In genomic region chr11:6526526-6527255, GRCm38 (mm10) we compare ENCODE assay signal across 8 mouse cellular contexts. TPM values are rescaled to one million over a fixed set of nuclear protein-coding genes. Genes with fewer than 3 reads are reported as not detected.
DNase-seq lines count a peak whose midpoint lies in the region; ATAC-seq lines count a peak whose summit lies in the region.
"Not testable (repeated sequence)": the region's sequence is repeated elsewhere in the genome, so short reads cannot be mapped to it uniquely, and the experiment has no call there.

No protein-coding gene starts in this region.

- H3K27me3 ChIP-seq in forebrain, embryonic 11.5 days (ENCODE audit: control insufficient read depth, insufficient read depth, low read length); heart, embryonic 14.5 days (ENCODE audit: control insufficient read depth, insufficient read depth, low read length); intestine, embryonic 15.5 days (replicated peaks); limb, embryonic 15.5 days; megakaryocyte, embryonic 14.5 days (replicated peaks); neural tube, embryonic 15.5 days (replicated peaks): not testable (repeated sequence)

- H3K27ac ChIP-seq in forebrain, embryonic 11.5 days (ENCODE audit: low read depth, low read length); limb, embryonic 15.5 days; neural tube, embryonic 15.5 days (replicated peaks): not testable (repeated sequence)
- H3K27ac ChIP-seq in heart, embryonic 14.5 days (replicated peaks in 1 of 2; ENCODE audit: control insufficient read depth in 1 of 2, insufficient read depth in 1 of 2, low read depth in 2 of 2, low read length in 2 of 2): peak overlapping the region in 1 of 2 experiments; percentile 93; a peak in 1 of 4 replicates
- peak overlapping the region; percentile 18; the same call in 1 of the 2 replicates for H3K27ac ChIP-seq in intestine, embryonic 15.5 days

- peak; percentile 47 for DNase-seq in CD4-positive helper T cell, adult 2 months (ENCODE audit: low read depth, low spot score)
- peak; percentile 59 for DNase-seq in ZHBTc4 (ENCODE audit: low read depth, low spot score)
- DNase-seq in forebrain, embryonic 11.5 days (ENCODE audit: low spot score): not testable (repeated sequence)

- not testable (repeated sequence) for ATAC-seq in forebrain, embryonic 11.5 days (replicated peaks; ENCODE audit: low FRiP score); heart, embryonic 14.5 days (ENCODE audit: insufficient number of reproducible peaks, insufficient read depth, low FRiP score, low read depth); intestine, embryonic 15.5 days; limb, embryonic 15.5 days (ENCODE audit: insufficient number of reproducible peaks, low FRiP score, low TSS enrichment, low read depth); neural tube, embryonic 15.5 days (ENCODE audit: low FRiP score)

- peaks cover 11% of the 10 kb centered on the region for H3K36me3 ChIP-seq in forebrain, embryonic 11.5 days (ENCODE audit: control insufficient read depth, insufficient read depth, low read length)
- peaks cover 35% of the 10 kb centered on the region for H3K36me3 ChIP-seq in heart, embryonic 14.5 days (ENCODE audit: control insufficient read depth, insufficient read depth, low read length)
- peaks cover 25% of the 10 kb centered on the region for H3K36me3 ChIP-seq in intestine, embryonic 15.5 days
- H3K36me3 ChIP-seq in limb, embryonic 15.5 days: peaks cover 29% of the 10 kb centered on the region
- H3K36me3 ChIP-seq in megakaryocyte, embryonic 14.5 days (replicated peaks; ENCODE audit: low read length): peaks cover 40% of the 10 kb centered on the region
- peaks cover 27% of the 10 kb centered on the region for H3K36me3 ChIP-seq in neural tube, embryonic 15.5 days

- H3K4me3 ChIP-seq in forebrain, embryonic 11.5 days (ENCODE audit: low read depth, low read length): peak overlapping the region; percentile 70
- peak overlapping the region; percentile 59 to 66 for H3K4me3 ChIP-seq in heart, embryonic 14.5 days (ENCODE audit: control insufficient read depth in 1 of 2, insufficient read depth in 1 of 2, low read depth in 1 of 2, low read length in 2 of 2)
- peak overlapping the region; percentile 60 for H3K4me3 ChIP-seq in intestine, embryonic 15.5 days (replicated peaks)
- peak overlapping the region; percentile 63 for H3K4me3 ChIP-seq in limb, embryonic 15.5 days
- peak overlapping the region; percentile 96 for H3K4me3 ChIP-seq in megakaryocyte, embryonic 14.5 days (replicated peaks)
- H3K4me3 ChIP-seq in neural tube, embryonic 15.5 days (replicated peaks): peak overlapping the region; percentile 66; the same call in 1 of the 2 replicates

- H3K9ac ChIP-seq in forebrain, embryonic 11.5 days (ENCODE audit: low read length): peak overlapping the region; percentile 78; the same call in 1 of the 2 replicates
- peak overlapping the region; percentile 87 for H3K9ac ChIP-seq in heart, embryonic 14.5 days (ENCODE audit: low read length)
- peak overlapping the region; percentile 72; the same call in 1 of the 2 replicates for H3K9ac ChIP-seq in intestine, embryonic 15.5 days
- 0 out of 2 replicates have a peak overlapping the region, but pooled peaks have one; percentile 51 for H3K9ac ChIP-seq in limb, embryonic 15.5 days
- H3K9ac ChIP-seq in neural tube, embryonic 15.5 days (replicated peaks): not testable (repeated sequence)

- not testable (repeated sequence) for H3K9me3 ChIP-seq in forebrain, embryonic 11.5 days (ENCODE audit: control insufficient read depth, low read length); heart, embryonic 14.5 days (ENCODE audit: control insufficient read depth, low read length); intestine, embryonic 15.5 days; limb, embryonic 15.5 days; megakaryocyte, embryonic 14.5 days; neural tube, embryonic 15.5 days (replicated peaks)

- not testable (repeated sequence) for H3K4me1 ChIP-seq in forebrain, embryonic 11.5 days (replicated peaks; ENCODE audit: control insufficient read depth, insufficient read depth, low read length); intestine, embryonic 15.5 days (replicated peaks); limb, embryonic 15.5 days
- peaks cover 5 to 10% of the 10 kb centered on the region in 2 experiments for H3K4me1 ChIP-seq in heart, embryonic 14.5 days (ENCODE audit: control insufficient read depth in 2 of 2, insufficient read depth in 2 of 2, low read length in 2 of 2)
- H3K4me1 ChIP-seq in megakaryocyte, embryonic 14.5 days: peaks cover 57% of the 10 kb centered on the region
- H3K4me1 ChIP-seq in neural tube, embryonic 15.5 days: peaks cover 25% of the 10 kb centered on the region

- WGBS in forebrain, embryonic 11.5 days: 78% methylated on average over 11 of the region's 16 CpGs
- 58% methylated on average over 11 of the region's 16 CpGs for WGBS in heart, embryonic 14.5 days
- WGBS in intestine, embryonic 15.5 days: 62% methylated on average over 16 of the region's 16 CpGs
- WGBS in limb, embryonic 15.5 days: 58% methylated on average over 12 of the region's 16 CpGs
- 81% methylated on average over 12 of the region's 16 CpGs for WGBS in neural tube, embryonic 15.5 days

- H3K4me2 ChIP-seq in forebrain, embryonic 11.5 days (ENCODE audit: low read depth, low read length, severe bottlenecking): peak overlapping the region; percentile 88
- peak overlapping the region; percentile 90 for H3K4me2 ChIP-seq in heart, embryonic 14.5 days (ENCODE audit: low read length)
- peak overlapping the region; percentile 70 for H3K4me2 ChIP-seq in intestine, embryonic 15.5 days (replicated peaks)
- peak overlapping the region; percentile 70 for H3K4me2 ChIP-seq in limb, embryonic 15.5 days
- H3K4me2 ChIP-seq in neural tube, embryonic 15.5 days: peak overlapping the region; percentile 91

RNA-seq across cellular contexts. Expression of gene Myo1g, which starts 5.9 kb away (rescaled TPM):
- 0.16 and 0.63 TPM in 2 replicates for polyA plus RNA-seq in forebrain, embryonic 11.5 days (2014; fragmentation: Nextera tagmentation; extraction: Ambion mirVana)
- polyA plus RNA-seq in heart, embryonic 14.5 days (2014; fragmentation: Nextera tagmentation; extraction: Ambion mirVana): 0.59 and 0.77 TPM in 2 replicates
- 1.8 and 1.9 TPM in 2 replicates for polyA plus RNA-seq in intestine, embryonic 15.5 days (2015; fragmentation: Nextera tagmentation; extraction: Ambion mirVana)
- polyA plus RNA-seq in limb, embryonic 15.5 days (2015; fragmentation: Nextera tagmentation; extraction: Ambion mirVana): 3.6 and 4.2 TPM in 2 replicates
- polyA plus RNA-seq in megakaryocyte, embryonic 14.5 days (2012; ENCODE audit: insufficient read depth, low replicate concordance): 28.0 and 34.2 TPM in 2 replicates
- polyA plus RNA-seq in neural tube, embryonic 15.5 days (2015; fragmentation: Nextera tagmentation; extraction: Ambion mirVana): 0.37 and 6.2 TPM in 2 replicates

RNA-seq across cellular contexts. Expression of gene Ccm2, which starts 20.0 kb away (rescaled TPM):
- 90.8 and 97.2 TPM in 2 replicates for polyA plus RNA-seq in forebrain, embryonic 11.5 days (2014; fragmentation: Nextera tagmentation; extraction: Ambion mirVana)
- polyA plus RNA-seq in heart, embryonic 14.5 days (2014; fragmentation: Nextera tagmentation; extraction: Ambion mirVana): 52.9 and 56.5 TPM in 2 replicates
- polyA plus RNA-seq in intestine, embryonic 15.5 days (2015; fragmentation: Nextera tagmentation; extraction: Ambion mirVana): 73.8 and 76.9 TPM in 2 replicates
- 89.7 and 101 TPM in 2 replicates for polyA plus RNA-seq in limb, embryonic 15.5 days (2015; fragmentation: Nextera tagmentation; extraction: Ambion mirVana)
- 11.6 and 24.8 TPM in 2 replicates for polyA plus RNA-seq in megakaryocyte, embryonic 14.5 days (2012; ENCODE audit: insufficient read depth, low replicate concordance)
- 96.2 and 107 TPM in 2 replicates for polyA plus RNA-seq in neural tube, embryonic 15.5 days (2015; fragmentation: Nextera tagmentation; extraction: Ambion mirVana)

RNA-seq across cellular contexts. Expression of gene Purb, which starts 51.0 kb away (rescaled TPM):
- 14.0 and 15.0 TPM in 2 replicates for polyA plus RNA-seq in forebrain, embryonic 11.5 days (2014; fragmentation: Nextera tagmentation; extraction: Ambion mirVana)
- polyA plus RNA-seq in heart, embryonic 14.5 days (2014; fragmentation: Nextera tagmentation; extraction: Ambion mirVana): 21.8 and 24.3 TPM in 2 replicates
- 26.6 and 28.8 TPM in 2 replicates for polyA plus RNA-seq in intestine, embryonic 15.5 days (2015; fragmentation: Nextera tagmentation; extraction: Ambion mirVana)
- 29.2 and 29.9 TPM in 2 replicates for polyA plus RNA-seq in limb, embryonic 15.5 days (2015; fragmentation: Nextera tagmentation; extraction: Ambion mirVana)
- polyA plus RNA-seq in megakaryocyte, embryonic 14.5 days (2012; ENCODE audit: insufficient read depth, low replicate concordance): 8.7 and 12.9 TPM in 2 replicates
- 11.4 and 14.7 TPM in 2 replicates for polyA plus RNA-seq in neural tube, embryonic 15.5 days (2015; fragmentation: Nextera tagmentation; extraction: Ambion mirVana)
